Mouse (Mus musculus): ENCODE measurements around the gene Rps27l. TPM values are rescaled to one million over a fixed set of nuclear protein-coding genes. Genes with fewer than 3 reads are reported as not detected.

The Rps27l gene
- total RNA-seq, 4 experiments from 2014 or later = 32.7 to 44.1 (median 37.2) TPM

GRCm38 (mm10) chr9:66978468-66978867, 32.6 kb downstream of the Rps27l start:
- DNase-seq (ENCODE audit: low spot score in 2 of 2) = no peak

DNA sequence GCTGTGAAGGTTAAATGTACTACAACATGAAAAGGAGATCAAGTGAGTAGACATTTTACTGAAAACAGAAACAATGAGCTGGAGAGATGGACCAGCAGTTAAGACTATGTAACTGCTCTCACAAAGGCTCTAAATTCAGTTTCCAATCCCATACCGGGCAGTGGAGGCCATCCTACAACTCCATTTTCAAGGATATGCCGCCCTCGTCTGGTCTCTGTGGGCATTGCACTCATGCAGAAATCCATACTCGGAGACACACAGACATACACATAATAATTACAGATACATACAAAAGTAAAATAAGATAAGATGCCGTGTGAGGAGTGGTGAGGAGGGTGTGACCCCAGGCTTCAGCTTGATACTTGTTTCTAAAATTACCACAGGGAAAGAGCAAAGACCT, 34.6 kb downstream of the Rps27l start:
- peak in 1 of 2 experiments; percentile 56 for DNase-seq (ENCODE audit: low spot score in 2 of 2)

DNA sequence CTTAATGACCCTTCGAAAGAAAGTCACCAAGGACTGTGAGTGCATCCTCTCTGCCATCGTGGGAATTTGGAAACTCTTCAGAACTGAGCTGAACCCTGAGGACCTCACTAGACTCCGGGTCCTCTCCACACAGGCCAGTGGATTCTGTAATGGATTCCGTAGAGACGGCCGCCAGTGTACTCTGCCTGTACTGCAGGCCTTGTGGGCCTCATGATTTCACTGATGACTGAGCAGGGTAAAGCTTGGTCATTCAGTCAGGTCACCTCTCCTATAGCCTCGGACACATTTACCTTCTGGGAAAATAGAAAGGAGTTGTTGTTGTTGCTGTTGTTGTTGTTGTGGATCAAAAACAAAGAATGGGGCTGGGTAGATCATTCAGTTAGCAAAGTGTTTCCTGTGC, 36.2 kb downstream of the Rps27l start:
- no peak for DNase-seq (ENCODE audit: low spot score in 2 of 2)

- no peak for DNase-seq (ENCODE audit: low spot score in 2 of 2)
Observed at GRCm38 (mm10) chr9:66985377-66985776, 39.5 kb downstream of the Rps27l start.

- DNase-seq (ENCODE audit: low spot score in 2 of 2) = no peak
Observed at GRCm38 (mm10) chr9:66988198-66988887, 42.5 kb downstream of the Rps27l start.

GRCm38 (mm10) chr9:66988888-66989414, 43.1 kb downstream of the Rps27l start:
- peak in 1 of 2 experiments; percentile 63 for DNase-seq (ENCODE audit: low spot score in 2 of 2)

DNA sequence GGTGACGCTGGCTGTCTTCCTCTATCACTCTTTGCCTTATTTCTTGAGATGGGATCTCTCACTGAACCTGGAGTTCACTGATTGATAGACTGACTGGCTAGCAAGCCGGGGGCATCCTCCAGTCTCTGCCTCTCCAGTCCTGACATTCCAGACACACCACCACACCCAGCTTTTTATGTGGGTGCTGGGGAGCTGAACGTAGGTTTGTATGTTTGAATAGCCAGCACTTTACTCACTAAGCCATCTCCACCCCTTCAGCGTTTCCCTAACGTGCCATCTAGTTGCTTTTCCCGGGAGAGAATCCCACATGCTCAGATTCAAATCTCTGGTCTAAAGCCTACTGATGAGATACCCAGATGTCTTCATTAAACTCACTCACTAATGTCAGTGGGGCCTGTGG, 43.7 kb downstream of the Rps27l start:
- DNase-seq (ENCODE audit: low spot score in 2 of 2) = peak in 1 of 2 experiments; percentile 33

GRCm38 (mm10) chr9:66990046-66990445, 44.2 kb downstream of the Rps27l start:
- no peak for DNase-seq (ENCODE audit: low spot score in 2 of 2)

GRCm38 (mm10) chr9:66991021-66991749, 45.3 kb downstream of the Rps27l start:
- peak in 1 of 2 experiments; percentile 71 for DNase-seq (ENCODE audit: low spot score in 2 of 2)

GRCm38 (mm10) chr9:66991750-66992410, 46.0 kb downstream of the Rps27l start:
- no peak for DNase-seq (ENCODE audit: low spot score in 2 of 2)

Other genes starting within 250 kb of the Rps27l start
- 10 to 100 TPM; 17.6 to 23.6 (median 19.3) TPM for gene Car12, start 232.4 kb upstream of the Rps27l start, total RNA-seq (2022)
- gene Aph1b, start 150.6 kb upstream of the Rps27l start, total RNA-seq (2022) = 10 to 100 TPM; 19.1 to 20.4 (median 20.0) TPM
- gene Gm10647, start 149.0 kb upstream of the Rps27l start, total RNA-seq (2022) = under 1 TPM; 0.60 to 0.83 (median 0.69) TPM
- gene Aph1c, start 111.4 kb upstream of the Rps27l start, total RNA-seq (2022) = 10 to 100 TPM in 1 of 4 experiments, 1 to 10 TPM in 3; 5.8 to 10.5 (median 8.4) TPM
- gene Rab8b, start 26.4 kb upstream of the Rps27l start, total RNA-seq (2022) = 10 to 100 TPM; 29.6 to 31.7 (median 30.3) TPM
- 10 to 100 TPM; 16.8 to 18.9 (median 18.3) TPM for gene Lactb, start 29.4 kb downstream of the Rps27l start, total RNA-seq (2022)
- 100 to 1,000 TPM; 208 to 237 (median 224) TPM for gene Tpm1, start 103.3 kb downstream of the Rps27l start, total RNA-seq (2022)